10 mouse cellular contexts compared by ENCODE assay signal in genomic region chr10:80962051-80962472, GRCm38 (mm10). TPM values are rescaled to one million over a fixed set of nuclear protein-coding genes. Genes with fewer than 3 reads are reported as not detected.
DNase-seq lines count a peak whose midpoint lies in the region; ATAC-seq and TF ChIP-seq lines count a peak whose summit lies in the region.
"Had no signal": no experiment of that assay in that cellular context is flagged by ENCODE, and none has a peak within 500 bp of the region (broad histone marks: within the 10 kb centered on the region; RNA-seq: fewer than 3 reads in every experiment).

No protein-coding gene starts in this region.

- no peak overlapping the region for H3K9ac ChIP-seq in heart, postnatal 0 days (replicated peaks; ENCODE audit: low read depth, low read length)
- H3K9ac ChIP-seq in lung, embryonic 16.5 days (ENCODE audit: low read length), result peak overlapping the region; percentile 57

- H3K27me3 ChIP-seq in heart, postnatal 0 days (ENCODE audit: control insufficient read depth, insufficient read depth, low read length), result no peaks in the 10 kb centered on the region
- no peaks in the 10 kb centered on the region for H3K27me3 ChIP-seq in lung, embryonic 16.5 days (ENCODE audit: control insufficient read depth, insufficient read depth, low read depth, low read length)

- 52% methylated on average over 10 of the region's 10 CpGs for WGBS in heart, postnatal 0 days
- 5% methylated on average over 10 of the region's 10 CpGs for WGBS in lung, embryonic 16.5 days

- no peaks in the 10 kb centered on the region for H3K9me3 ChIP-seq in heart, postnatal 0 days (replicated peaks; ENCODE audit: control insufficient read depth, low read length)
- no peaks in the 10 kb centered on the region for H3K9me3 ChIP-seq in lung, embryonic 16.5 days (ENCODE audit: control insufficient read depth, low read length)

- peak overlapping the region; percentile 84 for H3K27ac ChIP-seq in heart, postnatal 0 days (ENCODE audit: low read depth)
- peak overlapping the region; percentile 99 for H3K27ac ChIP-seq in lung, embryonic 16.5 days (ENCODE audit: low read length)

- no peak overlapping the region for H3K4me3 ChIP-seq in heart, postnatal 0 days (ENCODE audit: low read depth, low read length)
- no peak overlapping the region for H3K4me3 ChIP-seq in lung, embryonic 16.5 days (ENCODE audit: low read length)

- no peak for ATAC-seq in heart, postnatal 0 days (ENCODE audit: insufficient read depth, low read depth)
- ATAC-seq in lung, embryonic 16.5 days (ENCODE audit: low read depth), result peak; percentile 52

- DNase-seq in heart, adult 18-20 months, result peak; percentile 67 to 76
- DNase-seq in heart, postnatal 4 days, result no peak
- DNase-seq in R1 (ENCODE audit: low read depth, low spot score), result peak; percentile 55
- no peak for DNase-seq in heart, postnatal 0 days (ENCODE audit: low spot score)
- DNase-seq in thymus, postnatal 0 days (ENCODE audit: low spot score), result no peak
- DNase-seq in frontal cortex, postnatal 36 days (ENCODE audit: low spot score in 2 of 2), result no peak
- DNase-seq in thymus, postnatal 4 days, result no peak
- DNase-seq: gastrocnemius, postnatal 25 days; retina, postnatal 1 day had no signal

- H3K36me3 ChIP-seq in heart, postnatal 0 days (replicated peaks; ENCODE audit: control insufficient read depth, insufficient read depth, low read length), result no peaks in the 10 kb centered on the region
- H3K36me3 ChIP-seq in lung, embryonic 16.5 days (ENCODE audit: control insufficient read depth, insufficient read depth, low read length), result no peaks in the 10 kb centered on the region

- H3K4me2 ChIP-seq in heart, postnatal 0 days (ENCODE audit: low read depth, low read length), result no peak overlapping the region
- H3K4me2 ChIP-seq in lung, embryonic 16.5 days (ENCODE audit: low read depth, low read length), result no peak overlapping the region

- no peak for TF ChIP-seq EP300 in heart, postnatal 0 days (IDR thresholded peaks at IDR 0.05; ENCODE audit: low read depth)

- H3K4me1 ChIP-seq in heart, postnatal 0 days (ENCODE audit: control insufficient read depth, insufficient read depth), result peaks cover 24% of the 10 kb centered on the region
- H3K4me1 ChIP-seq in lung, embryonic 16.5 days (replicated peaks; ENCODE audit: control insufficient read depth, insufficient read depth, low read length), result peaks cover 56% of the 10 kb centered on the region

- TF ChIP-seq CTCF in heart, postnatal 0 days (IDR thresholded peaks at IDR 0.05; ENCODE audit: low read depth), result no peak

RNA-seq across cellular contexts. Expression of gene Gadd45b, which starts 32.2 kb away (rescaled TPM):
- 10 to 100 TPM; 14.9 to 19.0 TPM for total RNA-seq in heart, adult 18-20 months (2021)
- total RNA-seq in heart, postnatal 4 days (2021), result 1 to 10 TPM; 6.4 to 9.5 TPM
- 18.9 and 26.8 TPM in 2 replicates for total RNA-seq in heart, postnatal 0 days (2014; rRNA removed; ENCODE audit: low replicate concordance)
- polyA plus RNA-seq in heart, postnatal 0 days (2015; fragmentation: Nextera tagmentation; extraction: Ambion mirVana), result 22.3 and 28.0 TPM in 2 replicates
- polyA plus RNA-seq in lung, embryonic 16.5 days (2015; fragmentation: Nextera tagmentation; extraction: Ambion mirVana), result 57.3 and 63.6 TPM in 2 replicates
- 19.0 and 21.7 TPM in 2 replicates for polyA plus RNA-seq in thymus, postnatal 0 days (2015; fragmentation: Nextera tagmentation; extraction: Ambion mirVana)

RNA-seq across cellular contexts. Expression of gene Lmnb2, which starts 44.0 kb away (rescaled TPM):
- 1 to 10 TPM; 4.7 to 5.8 TPM for total RNA-seq in heart, adult 18-20 months (2021)
- 10 to 100 TPM; 15.5 to 17.2 TPM for total RNA-seq in heart, postnatal 4 days (2021)
- 13.9 and 18.9 TPM in 2 replicates for total RNA-seq in heart, postnatal 0 days (2014; rRNA removed; ENCODE audit: low replicate concordance)
- 9.1 and 9.7 TPM in 2 replicates for polyA plus RNA-seq in heart, postnatal 0 days (2015; fragmentation: Nextera tagmentation; extraction: Ambion mirVana)
- 52.6 and 52.7 TPM in 2 replicates for polyA plus RNA-seq in lung, embryonic 16.5 days (2015; fragmentation: Nextera tagmentation; extraction: Ambion mirVana)
- polyA plus RNA-seq in thymus, postnatal 0 days (2015; fragmentation: Nextera tagmentation; extraction: Ambion mirVana), result 28.0 and 28.5 TPM in 2 replicates

RNA-seq across cellular contexts. Expression of gene Gng7, which starts 52.7 kb away (rescaled TPM):
- 1 to 10 TPM in 1 of 2 experiments, under 1 TPM in 1; 0.82 to 1.3 TPM for total RNA-seq in heart, adult 18-20 months (2021)
- total RNA-seq in heart, postnatal 4 days (2021), result under 1 TPM; 0.38 to 0.47 TPM
- total RNA-seq in heart, postnatal 0 days (2014; rRNA removed; ENCODE audit: low replicate concordance), result 0.11 and 0.93 TPM in 2 replicates
- 0.64 and 0.85 TPM in 2 replicates for polyA plus RNA-seq in heart, postnatal 0 days (2015; fragmentation: Nextera tagmentation; extraction: Ambion mirVana)
- 5.1 and 5.7 TPM in 2 replicates for polyA plus RNA-seq in lung, embryonic 16.5 days (2015; fragmentation: Nextera tagmentation; extraction: Ambion mirVana)
- polyA plus RNA-seq in thymus, postnatal 0 days (2015; fragmentation: Nextera tagmentation; extraction: Ambion mirVana), result 1.5 and 1.8 TPM in 2 replicates

Comparison
In these comparisons a context has a peak if more than half of its experiments do, and no peak if none do; other contexts are left out.
1. DNase-seq: peak in heart, adult 18-20 months (2 of 2) and R1 (single experiment); none in heart, postnatal 4 days (single experiment), heart, postnatal 0 days (single experiment), thymus, postnatal 0 days (single experiment), frontal cortex, postnatal 36 days (0 of 2) and thymus, postnatal 4 days (single experiment).